Mouse (Mus musculus): Measurements from ENCODE around the gene Npat. TPM values are rescaled to one million over a fixed set of nuclear protein-coding genes. Genes with fewer than 3 reads are reported as not detected.

Npat gene
- polyA plus RNA-seq, 1 experiment from 2014 or later = 9.0 TPM

DNA sequence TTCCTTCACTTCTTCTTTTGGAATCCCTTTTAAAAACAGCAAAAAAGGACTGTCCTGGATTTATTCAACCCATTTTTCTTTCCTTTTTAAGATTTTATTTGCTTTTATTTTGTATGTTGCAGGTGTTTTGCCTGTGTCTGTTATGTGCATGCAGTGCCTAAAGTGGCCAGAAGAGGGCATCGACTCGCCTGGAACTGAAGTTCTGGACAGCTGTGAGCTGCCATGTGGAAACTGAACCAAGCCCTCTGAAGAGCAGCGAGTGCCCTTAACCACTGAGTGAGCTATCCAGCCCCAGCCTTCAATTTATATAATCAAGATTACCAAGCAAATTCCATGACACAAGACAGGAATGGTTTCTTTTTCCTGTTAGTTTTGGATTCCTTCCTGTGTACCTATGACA, 57.9 kb downstream of the Npat start:
- Histone ChIP-seq H3K4me3 (replicated peaks) (no peak overlapping the region), H3K4me1 (no peaks in the 10 kb centered on the region), H3K27ac (replicated peaks) (no peak overlapping the region), H3K4me2 (no peak overlapping the region), H3K9ac (replicated peaks) (no peak overlapping the region), H3K9me3 (replicated peaks) (no peaks in the 10 kb centered on the region), H3K36me3 (peaks cover 56% of the 10 kb centered on the region), H3K27me3 (replicated peaks) (no peaks in the 10 kb centered on the region)
- ATAC-seq (ENCODE audit: low FRiP score) = no peak
- WGBS = 12% methylated on average over 3 of the region's 3 CpGs

DNA sequence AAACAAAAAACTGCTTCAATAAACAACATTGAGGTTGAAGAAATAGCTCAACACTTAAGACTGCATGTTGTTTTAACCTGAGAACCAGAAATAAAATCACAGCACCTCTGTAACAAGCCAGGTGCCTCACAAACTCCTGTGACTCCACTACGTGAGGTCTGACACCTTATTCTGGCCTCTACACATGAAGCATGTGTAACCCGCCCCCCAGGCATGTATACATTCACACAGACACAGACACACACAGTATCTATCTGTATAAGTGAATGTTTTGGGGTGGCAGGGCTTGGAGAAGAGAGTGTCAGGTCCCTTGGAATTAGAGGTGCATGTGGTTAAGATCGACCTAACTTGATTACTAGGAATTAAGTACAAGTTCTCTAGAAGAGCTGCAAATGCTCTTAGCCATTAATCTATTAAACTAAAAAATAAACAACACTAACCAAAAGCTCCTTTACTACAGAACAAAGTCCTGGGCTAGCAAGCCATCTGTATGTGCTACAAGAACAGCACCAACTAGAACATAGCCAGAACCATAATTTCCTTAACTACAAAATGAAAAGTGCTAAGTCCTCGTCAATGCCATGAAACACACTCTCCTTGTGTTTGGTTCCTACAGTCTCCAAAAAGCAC, 60.2 kb downstream of the Npat start:
- no peaks in the 10 kb centered on the region for H3K9me3 ChIP-seq (replicated peaks)
- ATAC-seq (ENCODE audit: low FRiP score) = no peak
- H3K27ac ChIP-seq (replicated peaks) = no peak overlapping the region
- H3K4me3 ChIP-seq (replicated peaks) = no peak overlapping the region
- peaks cover 37% of the 10 kb centered on the region for H3K36me3 ChIP-seq
- no peak overlapping the region for H3K4me2 ChIP-seq
- WGBS = 89% methylated on average over 4 of the region's 4 CpGs
- no peak overlapping the region for H3K9ac ChIP-seq (replicated peaks)
- H3K27me3 ChIP-seq (replicated peaks) = no peaks in the 10 kb centered on the region
- H3K4me1 ChIP-seq = no peaks in the 10 kb centered on the region

DNA sequence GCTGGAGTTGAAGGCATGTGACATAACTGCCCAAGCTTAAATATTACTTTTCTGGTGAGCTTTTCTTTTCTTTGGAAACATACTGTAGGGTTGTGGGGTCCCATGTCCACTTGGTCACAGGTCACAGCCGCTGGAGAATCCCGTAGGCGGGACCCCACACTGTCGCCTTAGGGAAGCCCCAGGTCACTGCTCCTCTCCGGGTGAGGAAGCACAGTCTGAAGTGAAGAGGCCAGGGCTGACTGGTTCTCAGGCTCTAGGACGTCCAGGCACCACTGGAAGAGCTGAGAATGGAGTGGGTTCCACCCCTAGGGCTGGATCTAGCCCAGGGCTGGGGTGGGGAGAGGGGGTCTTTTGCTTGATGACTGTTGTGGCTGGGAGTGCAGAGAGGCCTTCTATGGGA, 61.8 kb downstream of the Npat start:
- Histone ChIP-seq H3K27ac (replicated peaks) (no peak overlapping the region), H3K4me1 (no peaks in the 10 kb centered on the region), H3K4me3 (replicated peaks) (no peak overlapping the region), H3K27me3 (replicated peaks) (no peaks in the 10 kb centered on the region), H3K9ac (replicated peaks) (no peak overlapping the region), H3K9me3 (replicated peaks) (no peaks in the 10 kb centered on the region), H3K36me3 (peaks cover 26% of the 10 kb centered on the region), H3K4me2 (no peak overlapping the region)
- WGBS = 82% methylated on average over 6 of the region's 6 CpGs
- no peak for ATAC-seq (ENCODE audit: low FRiP score)

DNA sequence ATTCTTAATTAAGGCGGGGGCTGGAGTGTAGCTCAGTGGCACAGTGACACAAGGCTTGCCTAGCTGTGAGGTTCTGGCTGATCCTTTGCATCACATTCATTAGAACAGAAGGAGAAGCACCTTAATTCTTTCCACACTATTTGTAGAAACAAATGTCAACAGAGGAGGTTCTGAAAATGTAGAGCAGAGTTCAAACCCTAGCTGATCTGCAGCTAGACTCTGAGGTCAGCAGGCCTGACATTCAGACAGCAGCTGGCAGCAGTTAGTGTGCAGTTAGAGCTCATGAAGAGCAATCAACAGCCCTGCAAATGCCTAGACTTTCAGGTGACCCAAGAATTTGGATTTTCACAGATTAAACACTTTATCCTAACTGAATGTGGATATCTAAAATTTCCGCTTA, 64.7 kb downstream of the Npat start:
- Histone ChIP-seq H3K27me3 (replicated peaks) (no peaks in the 10 kb centered on the region), H3K4me1 (no peaks in the 10 kb centered on the region), H3K36me3 (peaks cover 12% of the 10 kb centered on the region), H3K27ac (replicated peaks) (no peak overlapping the region), H3K9ac (replicated peaks) (no peak overlapping the region), H3K4me3 (replicated peaks) (no peak overlapping the region), H3K9me3 (replicated peaks) (no peaks in the 10 kb centered on the region), H3K4me2 (no peak overlapping the region)
- WGBS = 97% methylated on average over 2 of the region's 2 CpGs
- ATAC-seq (ENCODE audit: low FRiP score) = no peak

DNA sequence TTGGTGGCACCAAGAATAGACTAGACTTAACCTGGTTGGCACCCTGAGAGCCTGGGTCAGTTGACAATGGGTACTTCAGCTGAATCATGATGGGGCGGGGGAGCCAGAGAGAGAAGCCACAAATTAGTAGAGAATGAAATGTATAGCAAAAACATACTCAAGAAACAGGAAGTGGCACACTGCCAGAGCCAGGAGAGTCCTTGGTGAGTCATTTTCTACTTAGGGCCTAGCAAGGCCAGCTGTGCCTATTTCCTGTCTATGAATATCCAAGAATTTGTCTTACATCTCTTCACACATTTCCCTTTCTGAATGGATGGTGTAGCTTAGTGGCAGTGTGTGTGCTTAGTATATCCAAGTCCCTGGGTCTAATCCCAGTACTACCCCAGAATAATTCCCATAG, 66.5 kb downstream of the Npat start:
- Histone ChIP-seq H3K27ac (replicated peaks) (no peak overlapping the region), H3K27me3 (replicated peaks) (no peaks in the 10 kb centered on the region), H3K4me1 (peaks cover 5% of the 10 kb centered on the region), H3K36me3 (peaks cover 5% of the 10 kb centered on the region), H3K9ac (replicated peaks) (no peak overlapping the region), H3K4me2 (no peak overlapping the region), H3K4me3 (replicated peaks) (no peak overlapping the region), H3K9me3 (replicated peaks) (no peaks in the 10 kb centered on the region)
- no peak for ATAC-seq (ENCODE audit: low FRiP score)
- WGBS = 81% methylated on average over 1 of the region's 1 CpGs

DNA sequence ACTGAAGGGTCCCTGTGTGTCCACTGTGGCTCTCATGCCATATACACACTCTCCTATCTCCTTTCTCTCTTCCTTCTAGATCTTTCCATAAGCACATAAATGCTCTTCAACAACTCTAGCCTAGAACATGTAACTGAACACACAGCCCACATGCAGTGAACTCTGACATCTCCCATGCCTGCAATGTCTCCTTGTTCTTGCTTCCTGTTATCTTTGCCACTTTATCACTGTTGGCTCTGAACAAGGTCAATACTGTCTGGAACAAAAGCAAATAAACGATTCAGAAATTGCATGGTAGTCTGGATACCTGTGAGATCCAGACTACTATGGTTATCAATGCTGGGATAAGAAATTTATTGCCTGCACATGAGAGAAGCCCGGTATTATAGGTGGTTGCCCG, 67.0 kb downstream of the Npat start:
- no peaks in the 10 kb centered on the region for H3K9me3 ChIP-seq (replicated peaks)
- H3K9ac ChIP-seq (replicated peaks) = no peak overlapping the region
- WGBS = 89% methylated on average over 3 of the region's 3 CpGs
- H3K4me1 ChIP-seq = peaks cover 10% of the 10 kb centered on the region
- no peak overlapping the region for H3K4me2 ChIP-seq
- ATAC-seq (ENCODE audit: low FRiP score) = no peak
- H3K36me3 ChIP-seq = peaks cover 5% of the 10 kb centered on the region
- H3K4me3 ChIP-seq (replicated peaks) = no peak overlapping the region
- no peak overlapping the region for H3K27ac ChIP-seq (replicated peaks)
- no peaks in the 10 kb centered on the region for H3K27me3 ChIP-seq (replicated peaks)

DNA sequence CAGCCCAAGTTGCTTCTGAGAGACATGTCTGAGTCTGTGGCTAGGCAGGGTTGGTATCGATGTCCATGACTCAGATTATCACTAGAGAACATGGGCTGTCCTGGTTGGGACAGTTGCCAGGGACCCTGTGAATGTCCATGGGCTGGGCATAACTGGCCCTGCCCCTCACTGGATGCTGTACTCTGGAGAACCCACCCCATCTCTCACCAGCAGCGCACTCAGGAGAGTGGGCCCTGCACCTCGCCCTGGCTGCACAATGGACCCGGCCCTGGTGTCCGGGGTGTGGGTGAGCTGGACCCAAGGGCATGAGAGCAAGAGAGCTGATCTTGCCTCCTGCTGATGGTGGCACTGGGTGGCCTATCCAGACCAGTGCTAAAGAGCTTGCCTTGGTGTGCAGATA, 68.1 kb downstream of the Npat start:
- ATAC-seq (ENCODE audit: low FRiP score) = no peak
- peaks cover 19% of the 10 kb centered on the region for H3K4me1 ChIP-seq
- no peak overlapping the region for H3K27ac ChIP-seq (replicated peaks)
- H3K4me2 ChIP-seq = no peak overlapping the region
- no peaks in the 10 kb centered on the region for H3K27me3 ChIP-seq (replicated peaks)
- H3K4me3 ChIP-seq (replicated peaks) = no peak overlapping the region
- H3K9ac ChIP-seq (replicated peaks) = no peak overlapping the region
- H3K36me3 ChIP-seq = peaks cover 5% of the 10 kb centered on the region
- 89% methylated on average over 5 of the region's 5 CpGs for WGBS
- no peaks in the 10 kb centered on the region for H3K9me3 ChIP-seq (replicated peaks)

DNA sequence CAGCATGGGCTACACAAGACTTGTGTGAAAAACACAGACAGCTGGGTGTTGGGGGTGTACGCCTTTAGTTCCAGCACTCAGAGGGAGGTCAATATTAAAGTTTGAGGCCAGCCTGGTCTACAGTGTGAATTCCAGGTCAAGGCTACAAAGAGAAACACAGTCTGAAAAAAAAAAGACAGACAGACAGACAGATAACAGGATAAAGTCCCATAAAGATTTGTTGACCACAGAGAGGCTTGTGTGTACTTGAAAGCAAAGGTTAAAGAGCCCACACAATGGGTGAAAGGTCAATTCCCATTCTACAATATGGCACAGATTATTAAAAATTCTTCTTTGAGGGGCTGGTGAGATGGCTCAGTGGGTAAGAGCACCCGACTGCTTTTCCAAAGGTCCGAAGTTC, 70.3 kb downstream of the Npat start:
- Histone ChIP-seq H3K27me3 (replicated peaks) (no peaks in the 10 kb centered on the region), H3K4me1 (peaks cover 19% of the 10 kb centered on the region), H3K36me3 (peaks cover 2% of the 10 kb centered on the region), H3K4me2 (no peak overlapping the region), H3K27ac (replicated peaks) (no peak overlapping the region), H3K9me3 (replicated peaks) (no peaks in the 10 kb centered on the region), H3K4me3 (replicated peaks) (no peak overlapping the region), H3K9ac (replicated peaks) (no peak overlapping the region)
- ATAC-seq (ENCODE audit: low FRiP score) = no peak
- WGBS = 96% methylated on average over 3 of the region's 3 CpGs

DNA sequence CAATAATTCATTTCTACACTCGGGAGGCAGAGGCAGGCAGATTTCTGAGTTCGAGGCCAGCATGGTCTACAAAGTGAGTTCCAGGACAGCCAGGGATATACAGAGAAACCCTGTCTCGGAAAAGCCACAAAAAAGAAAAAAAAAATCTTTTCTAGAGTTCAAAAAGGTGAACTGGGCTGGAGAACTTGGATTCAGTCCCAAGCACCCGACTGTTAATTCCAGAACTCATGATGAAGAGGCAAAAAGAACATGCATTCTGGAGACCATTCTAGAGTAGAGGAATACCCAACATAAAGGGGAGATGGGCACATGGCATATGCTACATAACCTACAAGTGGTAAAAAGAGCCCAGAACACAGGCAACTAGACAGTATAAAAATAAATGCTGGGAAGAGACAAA, 71.0 kb downstream of the Npat start:
- H3K9me3 ChIP-seq (replicated peaks) = no peaks in the 10 kb centered on the region
- no peak overlapping the region for H3K27ac ChIP-seq (replicated peaks)
- no peaks in the 10 kb centered on the region for H3K27me3 ChIP-seq (replicated peaks)
- no peak for ATAC-seq (ENCODE audit: low FRiP score)
- H3K36me3 ChIP-seq = no peaks in the 10 kb centered on the region
- H3K4me2 ChIP-seq = no peak overlapping the region
- H3K9ac ChIP-seq (replicated peaks) = no peak overlapping the region
- peaks cover 19% of the 10 kb centered on the region for H3K4me1 ChIP-seq
- 95% methylated on average over 4 of the region's 4 CpGs for WGBS
- no peak overlapping the region for H3K4me3 ChIP-seq (replicated peaks)

DNA sequence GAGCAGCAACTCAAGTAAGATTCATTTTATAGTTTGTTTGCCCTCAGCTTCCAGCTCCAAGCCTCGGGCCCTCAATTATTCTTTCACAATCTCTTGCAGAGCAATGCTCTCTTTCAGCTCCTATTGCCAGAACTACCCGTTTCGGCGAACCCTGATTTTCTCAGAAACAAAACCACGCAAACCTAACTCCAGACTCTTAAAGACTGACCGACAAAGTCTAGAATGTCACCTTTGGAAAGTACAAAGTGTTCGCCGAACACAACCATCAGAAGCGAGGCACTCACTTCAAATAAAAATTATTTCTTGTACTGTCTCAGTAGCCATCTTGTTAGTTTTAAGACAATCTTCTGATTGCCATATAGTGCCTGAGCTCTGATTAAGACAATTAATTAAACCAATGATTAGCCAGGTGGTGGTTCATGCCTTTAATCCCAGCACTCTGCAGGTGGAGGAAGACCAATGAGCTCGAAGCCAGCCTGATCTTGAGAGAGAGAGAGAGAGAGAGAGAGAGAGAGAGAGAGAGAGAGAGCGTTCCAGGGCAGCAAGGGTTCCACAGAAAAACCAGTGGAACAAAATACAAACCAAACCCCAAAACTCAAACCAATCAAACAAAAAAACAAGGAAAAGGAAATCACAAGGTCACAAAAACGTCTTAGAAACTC, 72.6 kb downstream of the Npat start:
- Histone ChIP-seq H3K9me3 (replicated peaks) (no peaks in the 10 kb centered on the region), H3K4me1 (peaks cover 19% of the 10 kb centered on the region), H3K27ac (replicated peaks) (peak overlapping the region; percentile 86), H3K4me2 (peak overlapping the region; percentile 64), H3K36me3 (0 out of 2 replicates have a peak, but pooled peaks cover 2% of the 10 kb centered on the region), H3K4me3 (replicated peaks) (peak overlapping the region; percentile 82), H3K27me3 (replicated peaks) (no peaks in the 10 kb centered on the region), H3K9ac (replicated peaks) (peak overlapping the region; percentile 94)
- WGBS = 73% methylated on average over 12 of the region's 12 CpGs
- peak; percentile 55 for ATAC-seq (ENCODE audit: low FRiP score)

DNA sequence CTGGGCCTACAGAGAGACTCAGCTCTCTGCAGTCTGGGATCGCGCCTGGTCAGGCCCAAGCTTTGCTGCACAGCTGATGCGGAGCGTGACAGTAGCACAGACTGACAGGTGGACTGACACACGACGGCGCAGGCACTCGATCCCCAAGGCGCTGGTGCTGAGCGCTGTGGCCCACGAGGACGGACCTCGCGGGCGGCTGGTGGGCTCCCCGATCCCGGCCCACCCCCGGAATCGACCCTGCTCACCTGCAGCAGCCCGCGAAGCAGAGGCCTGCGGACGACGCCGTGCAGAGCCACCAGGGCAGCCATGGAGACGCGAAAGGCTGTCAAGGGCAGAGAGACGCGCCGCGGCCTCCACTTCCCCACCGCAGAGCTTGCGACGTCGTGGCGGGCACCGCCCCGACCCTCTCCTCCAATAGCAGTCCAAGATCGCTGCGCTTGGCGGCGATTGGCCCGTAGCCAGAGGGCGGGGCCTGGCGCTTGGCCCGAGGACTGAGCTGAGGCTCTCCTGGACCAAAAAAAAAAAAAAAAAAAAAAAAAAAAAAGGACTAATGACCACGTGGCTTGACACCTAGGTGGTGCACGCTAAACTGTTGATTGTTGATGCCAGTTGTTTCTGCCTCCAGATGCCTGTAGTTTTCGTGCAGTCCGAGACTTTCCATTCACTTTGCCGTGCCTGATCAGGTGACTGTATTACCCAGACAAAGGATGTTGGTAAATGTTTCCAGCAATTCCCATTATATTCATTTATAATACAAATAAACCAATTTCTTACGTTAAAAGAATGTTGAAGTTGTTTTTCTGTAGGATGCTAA, 73.3 kb downstream of the Npat start, which contains the start of gene Acat1:
Acat1 (minus strand) TSS at position 415 of the 814 bp plus-strand sequence.
- H3K36me3 ChIP-seq = 0 out of 2 replicates have a peak, but pooled peaks cover 4% of the 10 kb centered on the region
- peak within 1 kb of the TSS; percentile 64 for H3K4me2 ChIP-seq
- H3K9ac ChIP-seq (replicated peaks) = peak within 1 kb of the TSS; percentile 94
- WGBS = 3% methylated on average over 52 of the region's 52 CpGs
- no peaks in the 10 kb centered on the region for H3K9me3 ChIP-seq (replicated peaks)
- peak within 1 kb of the TSS; percentile 86 for H3K27ac ChIP-seq (replicated peaks)
- no peaks in the 10 kb centered on the region for H3K27me3 ChIP-seq (replicated peaks)
- peak; percentile 99 for ATAC-seq (ENCODE audit: low FRiP score)
- H3K4me3 ChIP-seq (replicated peaks) = peak within 1 kb of the TSS; percentile 82
- H3K4me1 ChIP-seq = peaks cover 19% of the 10 kb centered on the region

DNA sequence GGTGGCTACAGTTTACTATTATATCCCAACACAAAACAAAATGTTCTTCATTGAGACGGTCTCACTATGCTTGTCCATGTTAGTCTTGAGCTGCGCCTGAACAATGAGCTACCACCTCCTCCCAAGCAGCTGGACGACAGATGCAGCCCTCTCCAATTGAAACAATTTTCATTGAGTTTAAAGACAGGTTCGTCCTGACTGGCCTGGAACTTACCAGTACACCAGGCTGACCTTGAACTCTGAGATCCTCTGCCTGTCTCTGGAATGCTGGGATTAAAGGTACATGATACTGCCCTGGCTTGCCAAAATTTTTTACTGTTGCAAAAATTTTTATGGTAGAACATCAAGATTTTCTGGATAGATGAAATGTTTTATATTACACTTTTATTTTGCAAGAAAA, 77.4 kb downstream of the Npat start:
- H3K36me3 ChIP-seq = peaks cover 28% of the 10 kb centered on the region
- H3K4me3 ChIP-seq (replicated peaks) = no peak overlapping the region
- no peaks in the 10 kb centered on the region for H3K27me3 ChIP-seq (replicated peaks)
- no peak overlapping the region for H3K9ac ChIP-seq (replicated peaks)
- peaks cover 5% of the 10 kb centered on the region for H3K4me1 ChIP-seq
- no peak overlapping the region for H3K4me2 ChIP-seq
- ATAC-seq (ENCODE audit: low FRiP score) = no peak
- H3K27ac ChIP-seq (replicated peaks) = no peak overlapping the region
- WGBS = 89% methylated on average over 4 of the region's 4 CpGs
- no peaks in the 10 kb centered on the region for H3K9me3 ChIP-seq (replicated peaks)

Measured in neural tube, embryonic 15.5 days (tissue).